Mouse (Mus musculus) left cerebral cortex, adult 2 months (tissue): ENCODE measurements around the gene Spag6. TPM values are rescaled to one million over a fixed set of nuclear protein-coding genes. Genes with fewer than 3 reads are reported as not detected.
A peak's percentile ranks its signal among the peaks of the same experiment; 100 is the strongest.

Experiments
- DNase-seq, 2 experiments: peaks; one replicate each; pipeline ENCODE4 v3.0.0; 2021 to 2022; ENCODE audit warnings: low spot score in 2 of 2, mixed read lengths in 1 of 2; ENCODE audit errors: extremely low spot score in 1 of 2
- H3K27ac ChIP-seq: fragments of 200-600 bp; 2 replicates; pipeline ENCODE4 v1.8.1; 2022
- H3K4me3 ChIP-seq: fragments of 200-600 bp; 2 replicates; pipeline ENCODE4 v1.8.1; 2022
- CTCF ChIP-seq: fragments of 200-600 bp; IDR thresholded peaks from 2 replicates; pipeline ENCODE4 v1.8.1; 2022; ENCODE audit warnings: antibody characterized with exemption, mild to moderate bottlenecking, moderate library complexity
- intact Hi-C: fragments of 180-260 bp; cut with DNase I; formaldehyde crosslinking; loops from one replicate; pipeline ENCODE4 v1.15.1; 2025
- total RNA-seq, 2 experiments: library from RNA; stranded (reverse); gene quantifications; 2 replicates each; pipeline ENCODE4 v1.2.3; 2021

The Spag6 gene
- total RNA-seq, 2 experiments from 2014 or later = 8.9 TPM

GRCm38 (mm10) chr2:18794261-18794660 is 100.4 kb downstream of the Spag6 start:
- TF ChIP-seq CTCF = no peak
- Histone ChIP-seq H3K27ac (no peak overlapping the region), H3K4me3 (no peak overlapping the region)
- no peak for DNase-seq
- intact Hi-C loops = no loop called here

DNA sequence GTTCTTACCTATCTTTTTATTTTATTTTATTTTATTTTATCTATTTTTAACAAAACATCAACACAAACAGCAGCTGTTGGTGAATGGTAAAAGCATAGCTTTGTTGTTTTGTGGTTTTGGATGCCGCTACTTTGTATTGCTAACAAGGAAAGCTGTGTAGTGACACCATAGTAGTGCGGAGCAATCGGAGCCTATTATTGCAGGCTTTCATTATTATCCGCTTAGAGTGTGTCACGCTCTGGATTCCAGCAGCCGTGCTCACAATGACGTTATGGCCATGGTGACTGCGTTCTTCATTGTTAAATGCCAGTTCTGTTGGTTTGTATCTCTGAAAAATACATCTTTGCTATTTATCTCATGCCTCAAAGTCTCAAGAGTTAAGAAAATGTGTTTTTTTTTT is 103.9 kb downstream of the Spag6 start:
- TF ChIP-seq CTCF = no peak
- DNase-seq = no peak
- no peak overlapping the region for H3K27ac ChIP-seq
- no peak overlapping the region for H3K4me3 ChIP-seq
- intact Hi-C loops = no loop called here

- peak overlapping the region; percentile 53 for H3K4me3 ChIP-seq
- intact Hi-C loops = no loop called here
- peak overlapping the region; percentile 88 for H3K27ac ChIP-seq
- TF ChIP-seq CTCF = no peak
- DNase-seq = no peak
Measured at GRCm38 (mm10) chr2:18799265-18799965, 105.6 kb downstream of the Spag6 start.

Other genes starting within 250 kb of the Spag6 start
- gene Commd3, start 21.6 kb upstream of the Spag6 start, total RNA-seq = 10 to 100 TPM; 80.5 to 89.2 TPM
- gene Bmi1, start 17.0 kb upstream of the Spag6 start, total RNA-seq = 10 to 100 TPM; 39.5 to 40.1 TPM